Mouse (Mus musculus): ENCODE measurements around the gene Sec11a.

GRCm38 (mm10) chr7:80986458-80987187, 39.0 kb upstream of the Sec11a start:
- TF ChIP-seq POLR2A (IDR thresholded peaks at IDR 0.05; ENCODE audit: low read depth, low read length), result no peak
- no peak for TF ChIP-seq CTCF (conservative IDR thresholded peaks at IDR 0.05; ENCODE audit: insufficient read depth, insufficient read length, low read depth, low read length)
